Mouse (Mus musculus): Measurements from ENCODE around the gene Sec31b.

- TF ChIP-seq CTCF (IDR thresholded peaks at IDR 0.05; ENCODE audit: low read depth) (no peak), EP300 (IDR thresholded peaks at IDR 0.05; ENCODE audit: low read depth) (no peak)
These were observed 69.1 kb downstream of the Sec31b start for GRCm38 (mm10) chr19:44476541-44476940.
